15 mouse cellular contexts compared by ENCODE assay signal in genomic region chr11:115439906-115440595, GRCm38 (mm10). TPM values are rescaled to one million over a fixed set of nuclear protein-coding genes. Genes with fewer than 3 reads are reported as not detected.
A peak's percentile ranks its signal among the peaks of the same experiment; 100 is the strongest.
DNase-seq lines count a peak whose midpoint lies in the region; ATAC-seq and TF ChIP-seq lines count a peak whose summit lies in the region.
"Had no signal": no experiment of that assay in that cellular context is flagged by ENCODE, and none has a peak within 500 bp of the region (broad histone marks: within the 10 kb centered on the region; RNA-seq: fewer than 3 reads in every experiment).

TSS of gene Trim80 (plus strand) at chr11:115440545.

- no peak for TF ChIP-seq EP300 in MEL (IDR thresholded peaks at IDR 0.05; ENCODE audit: low read depth in 1 of 2, low read length in 2 of 2)

- TF ChIP-seq POLR2A in kidney, adult 2 months (IDR thresholded peaks at IDR 0.05; ENCODE audit: low read depth, low read length) = no peak
- no peak for TF ChIP-seq POLR2A in MEL (IDR thresholded peaks at IDR 0.05; ENCODE audit: control insufficient read depth in 1 of 2, insufficient read depth in 1 of 2, low read depth in 1 of 2, low read length in 2 of 2, poor library complexity in 1 of 2)

- no peak within 1 kb of the TSS for H3K9ac ChIP-seq in neural tube, embryonic 12.5 days
- no peak within 1 kb of the TSS for H3K9ac ChIP-seq in neural tube, embryonic 15.5 days (replicated peaks)
- no peak within 1 kb of the TSS for H3K9ac ChIP-seq in MEL (ENCODE audit: control insufficient read depth, low read depth, low read length, poor library complexity, severe bottlenecking)
- H3K9ac ChIP-seq: limb, embryonic 12.5 days had no signal

- no peaks in the 10 kb centered on the region for H3K4me1 ChIP-seq in kidney, adult 2 months (ENCODE audit: control insufficient read depth, insufficient read depth, low read length)
- peaks cover 13% of the 10 kb centered on the region for H3K4me1 ChIP-seq in neural tube, embryonic 12.5 days
- H3K4me1 ChIP-seq in neural tube, embryonic 15.5 days = peaks cover 13% of the 10 kb centered on the region
- H3K4me1 ChIP-seq in MEL (ENCODE audit: control insufficient read depth in 1 of 2, insufficient read depth in 2 of 2, low read length in 2 of 2) = peaks cover 3 to 8% of the 10 kb centered on the region in 2 experiments; a peak in 3 of 4 replicates

- no peaks in the 10 kb centered on the region for H3K27me3 ChIP-seq in kidney, adult 2 months (replicated peaks; ENCODE audit: control insufficient read depth, insufficient read depth, low read length)
- 0 out of 2 replicates have a peak, but pooled peaks cover 3% of the 10 kb centered on the region for H3K27me3 ChIP-seq in neural tube, embryonic 12.5 days (replicated peaks)
- H3K27me3 ChIP-seq in neural tube, embryonic 15.5 days (replicated peaks) = no peaks in the 10 kb centered on the region; the same call in 1 of the 2 replicates
- no peaks in the 10 kb centered on the region for H3K27me3 ChIP-seq in MEL (ENCODE audit: control insufficient read depth in 1 of 2, insufficient read depth in 2 of 2, low read length in 2 of 2)
- H3K27me3 ChIP-seq: limb, embryonic 12.5 days had no signal

- DNase-seq in kidney, adult 2 months = no peak
- no peak for DNase-seq in kidney, adult 11 months
- peak; percentile 54 for DNase-seq in MEL (ENCODE audit: low read depth, low spot score)
- DNase-seq in embryo, embryonic 9.5 days (ENCODE audit: extremely low spot score) = no peak
- no peak for DNase-seq in left cerebral cortex, postnatal 36 days (ENCODE audit: low spot score in 2 of 2)
- DNase-seq: cerebellum, adult 8-10 months; embryo, embryonic 11 days; heart, postnatal 4 days; kidney, adult 9 months had no signal

- peak; percentile 28; the same call in 1 of the 2 replicates for TF ChIP-seq CTCF in kidney, adult 2 months (conservative IDR thresholded peaks at IDR 0.05; ENCODE audit: insufficient read depth, insufficient read length, low read depth, low read length)
- TF ChIP-seq CTCF in MEL (IDR thresholded peaks at IDR 0.05 in 2 of 3, conservative IDR thresholded peaks at IDR 0.05 in 1 of 3; ENCODE audit: control insufficient read depth in 1 of 3, insufficient read depth in 1 of 3, low read depth in 2 of 3, low read length in 3 of 3, poor library complexity in 1 of 3, severe bottlenecking in 1 of 3) = peak; percentile 48 to 64 (median 56)

- H3K27ac ChIP-seq in kidney, adult 2 months (ENCODE audit: insufficient read depth, low read depth, low read length) = no peak within 1 kb of the TSS
- H3K27ac ChIP-seq in neural tube, embryonic 12.5 days = no peak within 1 kb of the TSS
- no peak within 1 kb of the TSS for H3K27ac ChIP-seq in neural tube, embryonic 15.5 days (replicated peaks)
- H3K27ac ChIP-seq in MEL (ENCODE audit: control insufficient read depth, low read depth, low read length) = no peak within 1 kb of the TSS
- peak within 1 kb of the TSS; percentile 31 for H3K27ac ChIP-seq in macrophage
- H3K27ac ChIP-seq: limb, embryonic 12.5 days had no signal

- peaks cover 5% of the 10 kb centered on the region; the same call in 1 of the 2 replicates for H3K9me3 ChIP-seq in neural tube, embryonic 12.5 days
- no peaks in the 10 kb centered on the region for H3K9me3 ChIP-seq in neural tube, embryonic 15.5 days (replicated peaks)
- H3K9me3 ChIP-seq in MEL (replicated peaks; ENCODE audit: insufficient read depth, low read length) = no peaks in the 10 kb centered on the region

- no peaks in the 10 kb centered on the region for H3K36me3 ChIP-seq in kidney, adult 2 months (ENCODE audit: control insufficient read depth, insufficient read depth, low read length)
- no peaks in the 10 kb centered on the region for H3K36me3 ChIP-seq in neural tube, embryonic 12.5 days
- H3K36me3 ChIP-seq in neural tube, embryonic 15.5 days = no peaks in the 10 kb centered on the region
- peaks cover 0 to 5% of the 10 kb centered on the region in 2 experiments; a peak in 2 of 4 replicates for H3K36me3 ChIP-seq in MEL (ENCODE audit: control insufficient read depth in 1 of 2, insufficient read depth in 2 of 2, low read length in 2 of 2)
- H3K36me3 ChIP-seq in macrophage (ENCODE audit: inconsistent target) = no peaks in the 10 kb centered on the region
- H3K36me3 ChIP-seq: limb, embryonic 12.5 days had no signal

- no peak for ATAC-seq in neural tube, embryonic 12.5 days (ENCODE audit: low FRiP score, low read depth)
- no peak for ATAC-seq in neural tube, embryonic 15.5 days (ENCODE audit: low FRiP score)
- ATAC-seq: midbrain, embryonic 16.5 days had no signal

- H3K79me2 ChIP-seq in MEL (ENCODE audit: control insufficient read depth, insufficient read depth, low read length, poor library complexity) (no peaks in the 10 kb centered on the region), macrophage (ENCODE audit: inconsistent target) (no peaks in the 10 kb centered on the region)

- no peak within 1 kb of the TSS for H3K4me3 ChIP-seq in kidney, adult 2 months (ENCODE audit: insufficient read depth, low read depth, low read length)
- no peak within 1 kb of the TSS for H3K4me3 ChIP-seq in neural tube, embryonic 12.5 days
- H3K4me3 ChIP-seq in neural tube, embryonic 15.5 days (replicated peaks) = no peak within 1 kb of the TSS
- no peak within 1 kb of the TSS for H3K4me3 ChIP-seq in MEL (ENCODE audit: control insufficient read depth in 1 of 2, insufficient read depth in 1 of 2, low read depth in 2 of 2, low read length in 2 of 2)
- no peak within 1 kb of the TSS for H3K4me3 ChIP-seq in macrophage (ENCODE audit: inconsistent target)
- H3K4me3 ChIP-seq: limb, embryonic 12.5 days had no signal

- intact Hi-C loops in left cerebral cortex, postnatal 36 days (cut with DNase I) = no loop called here

- H3K4me2 ChIP-seq in neural tube, embryonic 12.5 days (replicated peaks) = peak within 1 kb of the TSS; percentile 12; the same call in 1 of the 2 replicates
- H3K4me2 ChIP-seq in neural tube, embryonic 15.5 days = no peak within 1 kb of the TSS
- H3K4me2 ChIP-seq: limb, embryonic 12.5 days had no signal

- WGBS in kidney, adult 2 months = 95% methylated on average over 9 of the region's 9 CpGs
- WGBS in neural tube, embryonic 12.5 days = 92% methylated on average over 9 of the region's 9 CpGs
- 96% methylated on average over 9 of the region's 9 CpGs for WGBS in neural tube, embryonic 15.5 days
- WGBS in macrophage (ENCODE audit: missing documents) = 98% methylated on average over 9 of the region's 9 CpGs

- TF ChIP-seq RAD21 in MEL (IDR thresholded peaks at IDR 0.05; ENCODE audit: low read depth, low read length) = peak; percentile 33

TF ChIP-seq in MEL, 35 proteins besides CTCF, POLR2A, EP300 and RAD21:
- peak; percentile 46 for TF ChIP-seq SMC3 (IDR thresholded peaks at IDR 0.05; ENCODE audit: low read depth, low read length)
- TF ChIP-seq MEF2A (IDR thresholded peaks at IDR 0.05; ENCODE audit: extremely low read depth, insufficient replicate concordance, low read depth, low read length, poor library complexity, severe bottlenecking) = no peak

RNA-seq across cellular contexts. Expression of gene Trim80, which starts in this region (rescaled TPM):
- 0.28 and 0.37 TPM in 2 replicates for polyA plus RNA-seq in kidney, adult 2 months (2012; rRNA removed)
- polyA plus RNA-seq in neural tube, embryonic 12.5 days (2016; fragmentation: Nextera tagmentation; extraction: Ambion mirVana) = not detected in 2 replicates
- 0.09 and 0.10 TPM in 2 replicates for polyA plus RNA-seq in neural tube, embryonic 15.5 days (2015; fragmentation: Nextera tagmentation; extraction: Ambion mirVana)
- total RNA-seq in MEL (2012; rRNA removed) = not detected in 2 replicates
- not detected for polyA plus RNA-seq in MEL (2012; ENCODE audit: insufficient read depth in 1 of 2, insufficient read length in 2 of 2, low read depth in 1 of 2, low replicate concordance in 2 of 2, missing spikeins in 1 of 2)
- not detected for total RNA-seq in macrophage (2018; cell fraction: chromatin; rRNA removed)
- total RNA-seq in macrophage (2018; cell fraction: cytosol; rRNA removed) = not detected
- total RNA-seq in macrophage (2018; cell fraction: nucleus; rRNA removed) = not detected
- not detected in 3 replicates for polyA plus RNA-seq in macrophage (2018)
- not detected for total RNA-seq in left cerebral cortex, postnatal 36 days (2021)
- total RNA-seq: heart, postnatal 4 days had no signal
- polyA plus RNA-seq: limb, embryonic 12.5 days; midbrain, embryonic 16.5 days; stomach, embryonic 14.5 days had no signal

Comparison
In these comparisons a context has a peak if more than half of its experiments do, and no peak if none do; other contexts are left out.
1. Peak in DNase-seq in MEL; RNA of the gene not detected or under 1 TPM.